ENCODE assay signal across 18 mouse cellular contexts in genomic region chr6:133934667-133935066, GRCm38 (mm10).
DNase-seq lines count a peak whose midpoint lies in the region; ATAC-seq and TF ChIP-seq lines count a peak whose summit lies in the region.
"Had no signal": no experiment of that assay in that cellular context is flagged by ENCODE, and none has a peak within 500 bp of the region (broad histone marks: within the 10 kb centered on the region; RNA-seq: fewer than 3 reads in every experiment).

No protein-coding gene starts in this region.

- intact Hi-C loops in heart, postnatal 10 days (cut with DNase I) = no loop called here

- no peak overlapping the region for H3K4me2 ChIP-seq in heart, embryonic 15.5 days
- H3K4me2 ChIP-seq in liver, embryonic 12.5 days = no peak overlapping the region
- no peak overlapping the region for H3K4me2 ChIP-seq in liver, postnatal 0 days (ENCODE audit: low read depth, low read length)
- H3K4me2 ChIP-seq: embryonic facial prominence, embryonic 12.5 days; forebrain, embryonic 13.5 days; hindbrain, embryonic 13.5 days; intestine, embryonic 15.5 days had no signal

- WGBS in heart, embryonic 15.5 days = 84% methylated on average over 7 of the region's 7 CpGs
- 68% methylated on average over 7 of the region's 7 CpGs for WGBS in liver, embryonic 12.5 days (ENCODE audit: insufficient replicate concordance)
- WGBS in liver, postnatal 0 days (ENCODE audit: insufficient replicate concordance) = 81% methylated on average over 7 of the region's 7 CpGs

- no peaks in the 10 kb centered on the region for H3K36me3 ChIP-seq in heart, embryonic 15.5 days
- H3K36me3 ChIP-seq in liver, embryonic 12.5 days = no peaks in the 10 kb centered on the region
- no peaks in the 10 kb centered on the region for H3K36me3 ChIP-seq in liver, postnatal 0 days (replicated peaks; ENCODE audit: insufficient read depth, low read length)
- H3K36me3 ChIP-seq: embryonic facial prominence, embryonic 12.5 days; hindbrain, embryonic 13.5 days; intestine, embryonic 15.5 days had no signal

- no peaks in the 10 kb centered on the region for H3K9me3 ChIP-seq in heart, embryonic 15.5 days (replicated peaks)
- H3K9me3 ChIP-seq in liver, embryonic 12.5 days (replicated peaks) = no peaks in the 10 kb centered on the region
- no peaks in the 10 kb centered on the region for H3K9me3 ChIP-seq in liver, postnatal 0 days (ENCODE audit: low read length)
- H3K9me3 ChIP-seq: embryonic facial prominence, embryonic 12.5 days; forebrain, embryonic 13.5 days; hindbrain, embryonic 13.5 days; intestine, embryonic 15.5 days had no signal

- no peak for TF ChIP-seq CTCF in liver, postnatal 0 days (IDR thresholded peaks at IDR 0.05; ENCODE audit: low read depth)

- H3K4me1 ChIP-seq in heart, embryonic 15.5 days (replicated peaks) = no peaks in the 10 kb centered on the region
- H3K4me1 ChIP-seq in liver, embryonic 12.5 days = no peaks in the 10 kb centered on the region
- H3K4me1 ChIP-seq in liver, postnatal 0 days (ENCODE audit: insufficient read depth) = no peaks in the 10 kb centered on the region
- H3K4me1 ChIP-seq: embryonic facial prominence, embryonic 12.5 days; forebrain, embryonic 13.5 days; hindbrain, embryonic 13.5 days; intestine, embryonic 15.5 days had no signal

- H3K27me3 ChIP-seq in heart, embryonic 15.5 days = no peaks in the 10 kb centered on the region
- H3K27me3 ChIP-seq in liver, embryonic 12.5 days (replicated peaks) = peaks cover 6% of the 10 kb centered on the region; the same call in 1 of the 2 replicates
- H3K27me3 ChIP-seq in liver, postnatal 0 days (ENCODE audit: insufficient read depth, low read length) = no peaks in the 10 kb centered on the region
- H3K27me3 ChIP-seq: embryonic facial prominence, embryonic 12.5 days; forebrain, embryonic 13.5 days; hindbrain, embryonic 13.5 days; intestine, embryonic 15.5 days had no signal

- TF ChIP-seq EP300 in liver, postnatal 0 days (IDR thresholded peaks at IDR 0.05; ENCODE audit: low read depth) = no peak

- 0 out of 2 replicates have a peak, but pooled peaks have one; percentile 41 for ATAC-seq in heart, embryonic 15.5 days (replicated peaks; ENCODE audit: insufficient number of reproducible peaks, insufficient read depth, low FRiP score, low read depth)
- ATAC-seq in liver, embryonic 12.5 days = 0 out of 2 replicates have a peak, but pooled peaks have one; percentile 35
- ATAC-seq in liver, postnatal 0 days = no peak
- 0 out of 2 replicates have a peak, but pooled peaks have one; percentile 15 for ATAC-seq in erythroblast, adult 5-6 weeks (replicated peaks; ENCODE audit: low FRiP score, poor library complexity, severe bottlenecking)
- 0 out of 2 replicates have a peak, but pooled peaks have one; percentile 9 for ATAC-seq in granulocyte monocyte progenitor cell, adult 5-6 weeks (replicated peaks; ENCODE audit: poor library complexity, severe bottlenecking)
- ATAC-seq: forebrain, embryonic 13.5 days; forebrain, postnatal 0 days; intestine, embryonic 15.5 days had no signal

- H3K9ac ChIP-seq in heart, embryonic 15.5 days = no peak overlapping the region
- H3K9ac ChIP-seq in liver, embryonic 12.5 days = no peak overlapping the region
- no peak overlapping the region for H3K9ac ChIP-seq in liver, postnatal 0 days (replicated peaks)
- H3K9ac ChIP-seq: embryonic facial prominence, embryonic 12.5 days; forebrain, embryonic 13.5 days; forebrain, postnatal 0 days; hindbrain, embryonic 13.5 days; intestine, embryonic 15.5 days had no signal

- no peak for DNase-seq in heart, postnatal 10 days
- no peak for DNase-seq in liver, postnatal 0 days
- no peak for DNase-seq in left cerebral cortex, adult 9 months (ENCODE audit: low spot score in 2 of 2)
- DNase-seq: adrenal gland, adult 8-10 months; adrenal gland, postnatal 36 days; cerebellum, adult 2 months; cerebellum, postnatal 10 days; forebrain, postnatal 0 days; gastrocnemius, postnatal 14 days; heart, postnatal 4 days had no signal

- no peak overlapping the region for H3K27ac ChIP-seq in heart, embryonic 15.5 days
- no peak overlapping the region for H3K27ac ChIP-seq in liver, embryonic 12.5 days
- H3K27ac ChIP-seq in liver, postnatal 0 days (ENCODE audit: low read depth) = no peak overlapping the region
- H3K27ac ChIP-seq: embryonic facial prominence, embryonic 12.5 days; forebrain, embryonic 13.5 days; hindbrain, embryonic 13.5 days; intestine, embryonic 15.5 days had no signal

- H3K4me3 ChIP-seq in heart, embryonic 15.5 days = no peak overlapping the region
- H3K4me3 ChIP-seq in liver, embryonic 12.5 days = no peak overlapping the region
- H3K4me3 ChIP-seq in liver, postnatal 0 days (ENCODE audit: low read depth, low read length) = no peak overlapping the region
- H3K4me3 ChIP-seq: embryonic facial prominence, embryonic 12.5 days; forebrain, embryonic 13.5 days; hindbrain, embryonic 13.5 days; intestine, embryonic 15.5 days had no signal
